Mouse (Mus musculus): ENCODE measurements around the gene Nt5c1a.
"Not testable (repeated sequence)": the region's sequence is repeated elsewhere in the genome, so short reads cannot be mapped to it uniquely, and the experiment has no call there.

The Nt5c1a gene

DNA sequence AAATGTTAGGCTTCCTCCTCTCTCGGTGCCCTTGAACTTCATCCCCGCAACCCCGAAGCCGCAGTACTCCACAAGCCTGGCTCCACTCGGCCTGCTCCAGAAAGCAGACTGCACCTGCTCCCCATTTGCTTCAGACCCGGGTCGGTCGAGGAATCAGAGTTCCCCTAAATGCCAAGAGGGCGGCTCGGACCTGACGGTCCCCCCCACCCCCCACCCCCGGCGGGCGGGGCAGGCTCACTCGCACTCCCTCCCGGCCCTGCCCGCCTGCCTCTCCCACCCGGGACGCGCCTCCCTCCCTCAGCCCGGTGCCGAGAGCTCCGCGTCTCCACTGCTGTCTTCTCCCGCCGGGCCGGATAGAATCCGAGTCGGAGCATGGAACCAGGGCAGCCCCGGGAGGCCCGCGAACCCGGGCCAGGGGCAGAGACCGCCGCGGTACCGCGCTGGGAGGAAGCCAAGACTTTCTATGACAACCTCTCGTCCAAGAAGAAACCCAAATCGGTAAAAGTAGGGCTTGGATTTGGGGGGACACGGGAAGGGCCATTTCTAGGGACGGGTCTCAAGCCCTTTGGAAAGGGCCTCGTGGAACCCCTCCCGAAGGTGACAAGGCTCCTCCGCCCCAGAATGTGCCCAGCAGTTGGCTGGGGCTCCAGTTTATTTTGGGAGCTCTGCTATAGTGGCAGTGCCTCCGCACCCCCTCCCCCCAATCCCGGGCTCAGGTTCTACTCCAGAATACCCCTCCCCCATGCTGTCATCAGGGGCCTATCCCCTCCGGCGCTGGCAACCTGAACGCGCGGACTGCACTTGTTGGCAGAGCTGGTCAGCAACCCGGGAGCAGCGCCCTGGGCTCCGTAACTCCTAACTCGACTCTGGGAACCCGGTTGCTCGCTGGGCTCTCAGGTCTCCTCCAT is at the start of gene Nt5c1a:
TSS of gene Nt5c1a (plus strand) at position 319 of the 908 bp plus-strand sequence.
- DNase-seq (ENCODE audit: low spot score in 2 of 2), result peak; percentile 74 to 78

DNA sequence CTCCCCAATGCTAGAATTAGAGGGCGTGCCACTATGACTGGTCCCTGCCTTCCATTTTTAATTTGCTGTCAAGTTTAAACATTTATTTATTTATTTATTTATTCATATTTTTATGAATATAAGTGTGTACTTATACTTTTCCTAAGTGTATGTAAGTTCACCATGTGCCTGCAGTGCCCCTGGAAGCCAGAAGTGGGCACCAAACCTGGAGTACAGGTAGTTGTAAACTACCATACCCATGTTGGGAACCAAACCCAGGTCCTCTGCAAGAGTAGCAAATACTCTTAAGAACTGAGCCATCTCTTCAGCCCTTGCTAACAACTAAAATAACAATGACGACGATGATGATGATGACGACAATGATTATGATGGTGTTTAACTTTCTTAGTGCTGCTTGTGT is 49.3 kb upstream of the Nt5c1a start:
- DNase-seq (ENCODE audit: low spot score in 2 of 2), result no peak

GRCm38 (mm10) chr4:123152976-123153375 is 48.3 kb upstream of the Nt5c1a start:
- no peak for DNase-seq (ENCODE audit: low spot score in 2 of 2)

DNA sequence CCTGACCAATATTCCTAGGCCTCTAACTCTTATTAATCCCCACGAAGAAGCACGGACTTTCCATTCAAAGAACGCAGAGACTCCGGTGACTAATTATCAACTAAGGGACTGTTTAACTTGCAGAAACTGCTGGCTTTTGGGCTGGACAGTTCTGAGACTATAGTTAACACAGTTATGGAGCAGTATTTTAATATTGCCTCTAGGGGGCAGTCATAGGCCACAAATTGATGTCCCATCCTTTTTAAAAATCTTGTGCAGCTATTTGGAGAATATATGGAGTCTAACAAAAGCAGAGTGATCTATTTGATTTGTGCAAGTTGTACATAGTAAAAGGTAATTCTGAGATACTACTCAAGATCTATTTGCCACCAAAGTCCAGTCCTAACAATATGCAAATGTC is 46.3 kb upstream of the Nt5c1a start:
- peak in 1 of 2 experiments; percentile 28 for DNase-seq (ENCODE audit: low spot score in 2 of 2)

DNA sequence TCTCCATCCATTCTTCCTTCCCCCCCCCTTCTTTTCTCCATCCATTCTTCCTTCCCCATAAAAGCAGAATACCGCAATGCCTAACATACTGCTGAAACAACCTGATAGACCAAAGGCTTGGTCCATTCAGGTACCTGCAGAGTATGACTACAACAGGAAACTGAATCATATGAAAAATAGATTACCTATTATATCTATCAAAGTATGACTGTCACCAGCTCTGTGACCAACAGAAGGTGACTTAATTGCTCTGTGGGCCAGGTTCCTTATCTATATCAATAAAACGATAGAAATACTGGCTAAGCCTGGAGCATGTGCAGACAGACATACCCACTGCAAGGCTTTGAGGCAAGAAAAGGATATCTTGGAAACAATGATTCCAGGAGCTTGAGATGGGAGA is 45.9 kb upstream of the Nt5c1a start:
- DNase-seq (ENCODE audit: low spot score in 2 of 2), result no peak

- DNase-seq (ENCODE audit: low spot score in 2 of 2), result no peak
Measured at GRCm38 (mm10) chr4:123155840-123156239, 45.5 kb upstream of the Nt5c1a start.

- DNase-seq (ENCODE audit: low spot score in 2 of 2), result no peak
Measured at GRCm38 (mm10) chr4:123160571-123160970, 40.7 kb upstream of the Nt5c1a start.

DNA sequence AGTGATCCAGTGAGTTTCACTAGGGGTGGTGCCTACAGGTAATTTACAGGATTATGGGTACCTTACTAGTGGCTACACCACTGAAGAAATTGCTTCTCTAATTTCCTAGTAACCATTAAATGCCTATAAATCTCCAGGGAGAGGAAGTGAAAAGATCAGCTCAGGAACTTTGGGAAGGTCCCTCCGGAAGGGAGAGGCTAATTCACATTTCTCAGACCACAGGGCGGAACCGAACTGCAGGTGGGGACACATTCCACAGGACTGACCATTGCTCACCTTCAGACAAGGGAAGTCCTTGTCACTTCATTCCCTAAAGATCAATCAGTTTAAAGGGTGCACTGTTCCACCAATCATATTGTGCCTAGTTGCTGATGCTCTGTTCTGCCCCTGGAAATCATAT is 40.1 kb upstream of the Nt5c1a start:
- not testable (repeated sequence) for DNase-seq (ENCODE audit: low spot score in 2 of 2)

DNA sequence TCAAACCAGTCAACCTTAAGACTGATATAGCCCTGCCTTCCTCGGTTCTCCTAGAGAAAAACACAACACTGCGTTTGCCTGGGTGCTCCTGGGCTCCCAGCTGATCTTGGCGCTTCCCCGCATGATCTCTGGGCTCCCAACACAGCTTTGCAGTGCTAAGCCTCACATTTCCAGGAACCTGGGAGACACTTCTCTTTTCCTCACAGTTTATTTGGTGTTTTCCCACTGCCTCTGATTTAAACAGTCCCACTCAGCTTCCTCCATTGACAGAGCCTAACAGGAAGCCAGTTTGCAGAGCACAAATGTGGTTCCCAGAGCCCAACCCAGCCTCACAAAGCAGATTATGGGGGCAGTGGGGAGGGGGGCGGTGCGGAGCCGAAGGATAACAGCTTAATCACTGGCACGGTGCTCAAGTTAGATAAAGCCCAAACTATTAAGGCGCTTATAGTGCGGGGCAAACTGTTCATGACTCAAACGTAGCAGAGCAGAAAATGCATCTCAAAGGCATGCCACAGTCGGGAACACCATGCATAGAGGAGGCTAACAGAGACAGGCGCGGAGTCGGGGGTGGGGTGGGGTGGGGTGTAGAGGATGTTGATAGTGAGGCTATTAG is 38.9 kb upstream of the Nt5c1a start:
- DNase-seq (ENCODE audit: low spot score in 2 of 2), result no peak

DNA sequence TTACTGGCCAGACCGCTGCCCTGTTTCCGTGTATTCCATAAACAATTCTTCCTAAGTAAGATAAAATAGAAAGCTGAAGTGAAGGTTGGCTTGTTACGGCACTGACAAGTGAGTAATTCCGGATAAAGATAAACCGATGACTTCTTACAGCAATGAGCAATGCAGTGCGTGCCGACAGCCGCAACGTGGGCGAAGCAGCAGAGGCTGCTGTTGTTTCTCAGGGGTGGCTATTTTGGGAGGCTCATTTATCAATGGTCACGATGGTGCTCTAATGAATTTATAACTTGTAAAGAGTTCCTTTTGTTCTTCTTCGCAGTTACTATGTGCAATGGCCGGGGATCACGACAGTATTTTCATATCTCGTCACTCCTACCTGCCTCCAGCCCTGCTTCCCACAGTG is 37.1 kb upstream of the Nt5c1a start:
- DNase-seq (ENCODE audit: low spot score in 2 of 2), result no peak

DNA sequence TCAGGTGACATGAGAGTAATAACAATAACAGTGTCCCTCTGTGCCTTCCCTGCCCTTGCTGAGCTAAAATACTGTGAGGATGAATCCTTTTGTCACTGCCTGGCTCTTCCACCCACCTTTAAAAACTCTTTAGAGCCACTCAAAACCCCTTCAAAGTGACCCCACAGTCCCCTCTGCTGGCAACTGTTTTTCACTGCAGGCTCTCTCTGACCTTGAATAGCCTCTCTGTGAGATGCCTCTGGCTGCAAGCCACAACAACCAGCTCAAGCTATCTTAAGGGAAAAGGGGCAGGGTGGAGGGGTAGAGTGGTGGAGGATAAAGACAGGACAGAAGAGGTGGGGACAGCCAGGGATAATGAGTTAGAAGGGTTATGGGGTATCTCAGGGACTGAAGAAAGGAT is 29.5 kb upstream of the Nt5c1a start:
- no peak for DNase-seq (ENCODE audit: low spot score in 2 of 2)

GRCm38 (mm10) chr4:123182328-123183238 is 18.7 kb upstream of the Nt5c1a start, which contains the start of gene Hpcal4:
Hpcal4 (plus strand) TSS chr4:123183227.
- no peak for DNase-seq (ENCODE audit: low spot score in 2 of 2)

- peak; percentile 44 to 51 for DNase-seq (ENCODE audit: low spot score in 2 of 2)
Measured at GRCm38 (mm10) chr4:123183239-123184056, 17.9 kb upstream of the Nt5c1a start.

- DNase-seq (ENCODE audit: low spot score in 2 of 2), result no peak
Measured at GRCm38 (mm10) chr4:123184816-123185215, 16.5 kb upstream of the Nt5c1a start.

GRCm38 (mm10) chr4:123192336-123192735 is 9.0 kb upstream of the Nt5c1a start:
- no peak for DNase-seq (ENCODE audit: low spot score in 2 of 2)

DNA sequence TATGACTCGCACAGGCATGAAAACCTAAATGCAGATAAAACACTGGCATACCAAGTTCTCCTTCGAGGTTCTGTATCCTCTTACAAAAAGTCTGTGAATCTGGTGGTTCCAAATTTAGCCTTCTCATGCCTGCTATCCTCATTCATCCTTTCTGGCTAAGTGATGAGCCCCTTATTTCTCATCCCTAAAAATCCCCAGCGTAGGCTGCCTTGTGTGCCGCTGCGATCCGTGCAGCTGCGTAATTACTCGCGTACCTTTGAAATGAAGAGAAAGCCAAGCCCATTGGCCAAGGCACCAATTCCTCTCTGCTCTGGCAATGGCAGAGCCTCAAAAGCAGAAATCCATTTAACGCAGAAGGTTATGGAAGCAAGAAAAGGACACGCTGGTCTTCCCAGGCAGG is 7.5 kb upstream of the Nt5c1a start:
- DNase-seq (ENCODE audit: low spot score in 2 of 2), result no peak

GRCm38 (mm10) chr4:123196695-123197094 is 4.6 kb upstream of the Nt5c1a start:
- no peak for DNase-seq (ENCODE audit: low spot score in 2 of 2)

- peak in 1 of 2 experiments; percentile 57 for DNase-seq (ENCODE audit: low spot score in 2 of 2)
Measured at GRCm38 (mm10) chr4:123200771-123201185, 526 bp upstream of the Nt5c1a start.

DNA sequence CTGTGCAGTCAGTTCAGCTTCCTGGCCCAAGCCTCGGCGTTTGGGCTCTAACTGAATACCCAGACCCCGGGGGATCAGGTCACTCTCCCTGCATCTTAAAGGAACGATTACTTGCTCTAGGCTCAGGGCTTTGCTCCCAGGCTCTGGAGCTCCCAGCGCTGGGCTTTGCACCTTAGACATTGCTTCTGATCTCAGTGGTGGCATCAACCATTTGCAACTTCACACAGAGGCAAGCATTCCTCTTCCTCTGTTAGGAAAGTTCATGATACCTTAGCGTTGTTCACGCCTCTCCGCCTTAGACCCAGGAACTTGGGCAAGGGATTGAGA is 753 bp downstream of the Nt5c1a start:
- no peak for DNase-seq (ENCODE audit: low spot score in 2 of 2)

DNA sequence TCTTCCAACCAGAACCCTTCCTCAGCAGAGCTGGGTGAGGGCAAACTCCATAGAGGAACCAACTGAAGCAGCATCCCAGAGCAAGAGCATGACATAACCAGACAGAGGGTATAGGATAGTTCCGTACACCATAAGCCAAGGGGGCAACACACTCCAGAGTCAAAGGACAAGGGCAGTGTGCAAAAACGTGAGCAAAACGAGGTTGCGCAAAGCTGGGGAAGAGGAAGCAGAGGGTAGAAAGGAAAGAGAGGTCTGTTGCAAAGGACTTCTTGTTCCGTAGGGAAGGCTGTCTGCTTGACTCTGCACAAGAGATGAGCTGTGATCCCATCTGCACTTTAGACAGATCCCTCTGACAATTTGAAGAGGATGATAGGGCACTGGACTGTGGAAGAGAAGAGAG is 6.0 kb downstream of the Nt5c1a start:
- no peak for DNase-seq (ENCODE audit: low spot score in 2 of 2)

DNA sequence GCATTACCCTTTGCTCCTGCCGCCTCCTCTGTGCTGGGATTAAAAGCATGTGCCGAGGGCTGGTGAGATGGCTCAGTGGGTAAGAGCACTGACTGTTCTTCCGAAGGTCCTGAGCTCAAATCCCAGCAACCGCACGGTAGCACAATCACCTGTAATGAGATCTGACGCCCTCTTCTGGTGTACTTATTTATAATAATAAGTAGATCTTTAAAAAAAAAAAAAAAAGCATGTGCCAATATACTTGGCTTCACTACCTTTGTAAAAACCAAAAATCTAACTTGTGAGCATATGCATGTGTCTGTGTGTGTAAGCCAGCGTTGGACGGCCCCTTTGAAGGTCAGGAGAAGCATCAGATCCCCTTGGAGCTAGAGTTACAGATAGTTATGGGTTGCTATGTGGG is 9.7 kb downstream of the Nt5c1a start:
- no peak for DNase-seq (ENCODE audit: low spot score in 2 of 2)

Measured in heart, adult 9 months (tissue).